Mouse (Mus musculus): ENCODE data around the gene Trim8. TPM values are rescaled to one million over a fixed set of nuclear protein-coding genes. Genes with fewer than 3 reads are reported as not detected.
A peak's percentile ranks its signal among the peaks of the same experiment; 100 is the strongest.

The Trim8 gene
- 10 to 100 TPM; 22.0 to 24.0 (median 22.7) TPM for total RNA-seq (2022)

DNA sequence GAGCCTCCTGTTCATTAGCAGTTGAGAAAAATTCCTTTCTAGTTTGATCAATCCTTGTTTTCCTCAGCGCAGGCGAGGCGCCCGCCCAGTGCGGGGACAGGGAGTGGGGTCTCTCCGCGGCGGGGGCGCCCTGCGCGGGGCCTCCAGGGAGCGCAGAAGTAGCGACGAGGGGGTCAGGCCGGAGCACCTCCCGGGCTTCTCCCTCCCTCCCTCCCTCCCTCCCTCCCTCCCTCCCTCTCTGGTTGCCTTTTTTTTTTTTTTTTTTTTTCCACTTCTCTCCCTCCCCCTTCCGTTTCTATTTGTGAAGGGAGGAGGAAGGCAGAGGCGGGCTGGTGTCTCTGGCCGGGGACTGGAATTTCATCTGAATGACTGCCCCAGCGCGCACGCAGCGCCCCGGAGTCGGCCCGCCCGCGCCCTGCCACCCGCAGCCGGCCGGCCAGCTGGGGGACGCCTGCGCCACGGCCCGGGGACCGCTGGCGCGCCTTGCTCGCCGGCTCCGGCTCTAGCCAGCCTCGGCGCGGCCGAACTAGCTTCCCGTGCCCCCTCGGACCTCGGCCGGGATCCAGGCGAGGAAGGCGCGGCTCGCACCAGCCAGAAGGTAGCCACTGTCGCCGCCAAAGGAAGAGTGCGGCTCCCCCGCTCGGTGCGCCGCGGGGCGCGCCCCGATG is at the start of gene Trim8:
Trim8 (plus strand) TSS at position 302 of the 668 bp plus-strand sequence.
- peak; percentile 74 to 83 for DNase-seq (ENCODE audit: low spot score in 2 of 2)

DNA sequence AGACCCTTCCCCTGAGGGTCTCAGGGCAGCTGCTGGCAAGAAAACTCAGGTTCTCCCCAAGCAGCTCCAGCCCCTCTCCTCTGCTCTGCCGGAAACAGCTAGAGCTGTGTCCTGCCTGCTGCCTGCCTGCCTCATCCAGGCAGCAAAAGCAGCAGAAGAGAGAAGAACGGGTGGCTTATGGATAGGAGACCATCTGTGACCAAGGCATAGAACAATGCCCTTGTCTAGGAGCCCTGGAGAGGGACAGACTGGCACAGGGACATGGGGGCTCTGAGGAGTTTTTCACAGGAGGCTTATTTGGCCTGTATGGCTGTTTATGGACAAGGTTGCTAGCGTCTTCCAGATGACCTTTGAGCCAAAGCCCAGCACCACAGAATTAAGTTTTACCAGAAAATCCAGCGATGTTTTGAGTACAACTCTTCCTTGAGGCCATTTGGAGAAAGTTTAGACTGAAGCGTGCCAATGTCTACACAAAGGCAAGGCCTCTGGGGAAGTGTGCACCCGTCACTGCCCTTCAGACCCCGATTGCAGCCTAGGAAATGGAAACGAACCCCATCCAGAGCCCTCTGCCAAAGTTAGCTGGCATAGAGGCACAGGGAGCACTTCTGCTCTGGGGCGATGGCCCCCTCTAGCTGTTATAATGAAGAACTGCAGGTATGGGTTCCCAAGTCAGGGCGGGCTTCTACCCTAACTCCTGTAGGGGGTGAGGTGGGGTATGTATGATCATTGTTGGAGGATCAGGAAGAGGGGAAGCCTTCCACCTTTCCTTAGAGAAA is 49.3 kb upstream of the Trim8 start:
- peak in 1 of 2 experiments; percentile 42 for DNase-seq (ENCODE audit: low spot score in 2 of 2)

DNA sequence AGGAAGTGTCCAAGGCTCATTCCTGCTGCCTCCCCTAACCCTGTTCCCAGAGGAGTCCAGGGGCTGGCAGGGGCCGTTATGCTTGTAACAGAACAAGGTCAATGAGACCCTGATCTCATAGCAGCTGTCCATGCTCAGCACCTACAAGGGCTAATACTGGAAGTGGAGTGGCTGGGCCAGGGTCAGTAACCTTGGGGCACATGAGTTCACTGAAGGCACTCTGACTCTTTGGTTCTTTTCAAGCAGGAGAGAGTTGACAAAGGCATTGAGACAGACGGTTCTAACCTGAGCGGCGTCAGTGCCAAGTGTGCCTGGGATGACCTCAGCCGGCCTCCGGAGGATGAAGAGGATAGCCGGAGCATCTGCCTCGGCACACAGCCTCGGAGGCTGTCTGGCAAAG is 48.6 kb upstream of the Trim8 start:
- no peak for DNase-seq (ENCODE audit: low spot score in 2 of 2)

DNA sequence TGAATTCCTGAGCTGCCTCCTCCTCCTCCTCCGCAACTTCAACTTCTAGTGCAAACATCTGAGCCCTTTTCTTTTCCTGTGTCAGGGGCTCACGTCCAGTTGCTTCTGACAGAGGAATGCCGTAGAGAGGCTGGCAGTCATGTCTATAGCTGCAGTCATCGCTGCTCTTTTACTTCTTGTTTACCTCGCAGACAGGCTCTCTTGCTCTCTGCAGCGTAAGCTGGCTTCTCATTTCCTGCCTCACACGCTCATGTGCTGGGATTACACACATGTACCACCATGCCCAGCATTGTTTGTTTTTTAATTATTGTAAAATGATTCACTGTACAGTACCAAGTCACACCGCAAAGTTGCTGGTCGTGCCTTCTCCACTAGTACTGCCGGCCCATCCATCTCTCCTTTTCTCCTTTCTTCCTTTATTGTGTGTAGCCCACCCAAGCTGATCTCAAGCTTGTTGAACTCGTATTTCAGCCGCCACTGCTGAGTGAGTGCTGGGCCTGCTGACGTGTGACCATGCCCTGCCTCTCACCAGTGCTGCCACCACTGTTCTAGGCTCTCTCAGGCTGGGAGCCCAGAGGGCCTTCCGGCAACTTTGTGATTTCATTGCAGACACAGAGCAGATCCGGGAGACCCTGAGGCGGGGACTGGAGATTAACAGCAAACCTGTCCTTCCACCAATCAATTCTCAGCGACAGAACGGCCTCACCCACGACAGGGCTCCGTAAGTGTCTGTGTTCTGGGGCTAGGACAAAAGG is 47.2 kb upstream of the Trim8 start:
- no peak for DNase-seq (ENCODE audit: low spot score in 2 of 2)

DNA sequence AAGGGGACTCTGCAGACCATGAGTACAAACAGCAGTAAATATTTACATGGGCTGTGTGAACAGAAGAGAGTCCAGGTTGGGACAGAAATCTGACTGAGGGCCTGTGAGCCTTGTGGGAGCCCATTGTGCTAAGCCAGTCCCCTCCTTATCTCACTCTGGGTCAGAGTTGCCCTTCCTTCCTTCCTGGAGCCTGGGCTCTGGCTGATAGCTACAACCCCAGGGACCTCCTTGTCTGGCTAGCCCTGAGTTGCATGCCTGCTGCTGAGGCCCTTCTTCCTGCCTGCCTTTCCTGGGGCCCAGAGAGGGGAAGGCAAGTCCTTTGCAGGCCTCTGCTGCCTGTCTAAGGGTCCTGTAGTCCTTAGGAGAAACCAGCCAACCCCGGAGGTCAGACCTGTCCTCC is 46.5 kb upstream of the Trim8 start:
- DNase-seq (ENCODE audit: low spot score in 2 of 2), result no peak

- DNase-seq (ENCODE audit: low spot score in 2 of 2), result no peak
These were observed 45.9 kb upstream of the Trim8 start for GRCm38 (mm10) chr19:46455556-46455955.

GRCm38 (mm10) chr19:46456018-46456735 is 45.3 kb upstream of the Trim8 start:
- no peak for DNase-seq (ENCODE audit: low spot score in 2 of 2)

DNA sequence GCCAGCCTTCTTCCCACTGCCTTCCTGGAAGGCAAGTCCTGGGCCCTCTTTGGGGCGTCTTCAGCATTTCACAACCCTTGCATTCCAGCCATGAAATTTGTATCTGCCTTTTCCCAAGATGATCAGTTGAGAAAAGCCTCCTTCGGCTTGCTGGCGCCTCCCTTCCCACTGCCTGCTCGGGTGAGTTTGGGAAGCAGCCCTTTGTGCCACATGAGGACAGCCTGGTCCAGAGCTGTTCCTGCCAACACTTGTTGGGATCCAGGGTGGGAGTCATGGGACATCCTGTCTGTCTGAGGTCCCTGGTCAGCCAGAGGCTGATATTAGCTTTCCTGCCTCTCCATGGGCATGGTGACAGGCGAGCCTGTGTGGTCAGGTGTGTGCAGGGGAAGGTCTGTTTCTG is 43.7 kb upstream of the Trim8 start:
- no peak for DNase-seq (ENCODE audit: low spot score in 2 of 2)

DNA sequence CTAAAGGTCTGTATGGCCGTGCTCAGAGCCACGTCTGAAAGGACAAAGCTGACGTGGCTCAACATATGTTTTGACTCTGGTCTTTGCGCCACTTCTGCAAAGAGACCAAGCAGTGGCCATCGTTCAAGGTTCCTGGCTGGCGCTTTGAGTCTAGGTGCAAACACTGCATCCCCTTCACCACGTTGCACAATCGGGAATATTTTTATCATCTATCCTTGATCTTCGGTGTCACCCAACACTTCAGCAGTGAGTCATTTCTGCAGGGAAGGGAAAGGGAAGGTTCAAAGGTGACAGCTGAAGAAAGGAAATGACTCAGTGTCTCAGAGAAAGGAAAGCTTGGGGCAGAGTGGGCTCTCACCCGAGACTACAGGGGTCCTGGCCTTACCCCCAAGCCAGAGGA is 42.2 kb upstream of the Trim8 start:
- DNase-seq (ENCODE audit: low spot score in 2 of 2), result no peak

DNA sequence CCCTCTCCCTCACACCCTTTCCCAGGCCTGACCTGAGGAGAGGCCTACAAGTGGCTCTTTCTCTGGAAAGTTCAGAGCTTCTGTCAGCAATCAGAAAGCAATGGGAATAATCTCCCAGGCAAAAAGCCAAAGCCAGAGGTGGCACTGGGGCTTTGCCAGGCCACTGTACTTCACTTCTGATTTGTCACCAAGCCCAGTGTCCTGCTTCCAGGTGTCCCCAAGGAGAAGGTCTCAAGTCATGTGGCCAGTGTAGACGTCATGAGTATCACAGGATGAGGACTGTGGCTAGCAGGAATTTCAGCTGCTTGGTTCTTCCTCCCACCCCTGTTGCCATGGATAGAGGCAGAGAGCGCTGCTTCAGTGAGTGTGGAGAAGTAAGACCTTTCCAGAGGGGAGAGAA is 41.6 kb upstream of the Trim8 start:
- no peak for DNase-seq (ENCODE audit: low spot score in 2 of 2)

- DNase-seq (ENCODE audit: low spot score in 2 of 2), result no peak
These were observed 38.9 kb upstream of the Trim8 start for GRCm38 (mm10) chr19:46462574-46462973.

- no peak for DNase-seq (ENCODE audit: low spot score in 2 of 2)
These were observed 38.1 kb upstream of the Trim8 start for GRCm38 (mm10) chr19:46463446-46463845.

DNA sequence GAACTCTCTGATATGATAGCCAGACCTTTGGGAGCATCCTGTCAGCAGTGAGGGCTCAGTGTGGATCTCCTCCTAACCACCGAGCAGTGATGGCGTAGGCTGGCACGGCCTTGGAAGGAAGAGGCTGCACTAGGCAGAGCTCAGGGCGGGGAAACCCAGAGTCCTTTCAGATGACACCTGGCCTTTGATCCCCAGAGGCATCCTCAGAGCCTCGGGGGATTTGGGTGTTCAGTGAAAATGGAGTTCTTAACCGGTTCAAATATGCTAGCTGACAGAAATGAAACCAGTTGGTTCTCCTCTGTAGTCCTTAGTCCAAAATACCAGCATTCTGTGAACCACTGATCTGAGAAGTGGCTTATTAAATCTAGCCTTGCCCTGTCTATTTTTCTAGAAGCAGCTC is 35.3 kb upstream of the Trim8 start:
- no peak for DNase-seq (ENCODE audit: low spot score in 2 of 2)

GRCm38 (mm10) chr19:46467051-46467503 is 34.4 kb upstream of the Trim8 start:
- no peak for DNase-seq (ENCODE audit: low spot score in 2 of 2)

DNA sequence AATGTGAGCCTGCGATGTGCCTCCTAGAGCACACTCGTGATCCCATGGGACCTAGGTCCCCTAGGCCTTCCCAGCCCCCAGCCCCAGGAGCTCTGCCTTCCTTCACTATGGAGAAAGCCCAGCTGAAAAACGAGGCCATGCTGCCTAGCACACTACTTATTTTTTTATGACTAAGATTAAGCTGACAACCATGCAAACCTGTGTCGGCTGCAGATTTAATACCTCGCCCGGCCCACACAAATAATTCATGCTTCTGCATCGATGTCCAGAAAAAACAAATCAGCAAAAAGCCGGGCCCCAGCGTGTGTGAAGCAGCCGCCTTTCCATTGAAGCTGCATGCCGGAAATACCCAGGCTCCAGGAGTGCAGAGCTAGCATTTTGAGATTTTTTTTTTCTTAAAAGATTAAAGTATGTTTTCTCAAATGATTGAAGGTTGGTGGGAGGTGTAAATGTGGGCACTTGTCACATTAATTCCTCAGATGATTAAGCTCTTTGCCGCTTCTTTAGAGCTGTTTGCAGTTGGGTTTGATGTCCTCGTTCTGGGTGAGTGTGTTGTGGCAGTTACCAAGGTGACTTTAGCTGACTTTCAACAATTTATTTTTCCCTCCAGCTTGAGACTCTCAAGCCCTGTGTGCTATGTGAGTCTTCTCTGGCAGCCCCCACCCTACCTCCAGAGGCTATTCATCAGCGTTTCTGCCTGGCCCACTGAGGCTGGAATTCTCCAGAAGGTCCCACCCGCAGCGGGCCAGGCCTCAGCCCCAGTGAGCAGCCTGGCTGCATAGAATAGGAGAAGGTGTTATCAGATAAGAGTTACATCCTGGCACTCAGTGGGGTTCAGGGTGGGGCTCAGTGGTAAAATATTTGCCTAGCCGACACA is 30.9 kb upstream of the Trim8 start:
- no peak for DNase-seq (ENCODE audit: low spot score in 2 of 2)

DNA sequence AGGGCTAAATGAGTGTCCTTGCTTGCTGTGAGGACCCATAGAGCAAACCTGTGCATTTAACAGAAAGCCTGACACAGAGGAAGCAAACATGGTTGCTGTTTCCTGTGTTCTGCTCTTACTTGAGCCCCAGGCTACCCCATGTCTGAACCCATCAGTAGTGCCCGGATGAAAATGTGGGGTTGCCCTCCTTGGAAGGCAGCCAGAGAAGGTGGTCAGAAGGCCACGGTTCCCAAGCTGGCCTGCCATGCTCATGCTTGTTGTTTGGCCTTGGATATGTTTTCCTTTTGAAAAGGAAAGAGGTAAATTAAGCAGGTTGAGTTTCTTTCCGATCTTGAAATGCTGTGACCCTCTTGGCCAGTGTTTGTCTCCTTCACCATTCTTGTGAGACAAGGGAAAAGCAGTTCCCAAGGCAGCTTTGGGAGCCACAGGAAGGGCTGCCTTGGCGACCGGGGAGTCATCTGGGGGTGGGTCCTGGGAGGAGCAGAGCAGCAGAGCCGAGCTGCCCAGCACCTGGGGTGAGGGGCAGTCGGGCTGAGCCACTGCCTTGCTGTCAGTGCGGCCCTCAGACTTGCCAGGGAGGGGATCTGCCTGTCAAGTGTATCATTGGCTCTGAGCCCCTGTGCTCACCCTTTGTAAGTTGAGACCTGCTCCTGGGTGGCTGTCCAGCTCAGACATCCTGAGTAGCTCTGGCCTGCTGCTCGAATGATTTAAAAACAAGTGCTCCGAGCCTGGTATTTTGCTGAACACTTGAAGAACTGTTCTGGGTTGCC is 30.0 kb upstream of the Trim8 start:
- peak in 1 of 2 experiments; percentile 52 for DNase-seq (ENCODE audit: low spot score in 2 of 2)

GRCm38 (mm10) chr19:46477432-46477845 is 24.1 kb upstream of the Trim8 start:
- DNase-seq (ENCODE audit: low spot score in 2 of 2), result no peak

- peak; percentile 45 to 55 for DNase-seq (ENCODE audit: low spot score in 2 of 2)
These were observed 23.3 kb upstream of the Trim8 start for GRCm38 (mm10) chr19:46478242-46478641.

GRCm38 (mm10) chr19:46478826-46479225 is 22.7 kb upstream of the Trim8 start:
- peak; percentile 54 to 59 for DNase-seq (ENCODE audit: low spot score in 2 of 2)

All from gastrocnemius, adult 8-10 months (tissue).